Mouse (Mus musculus): ENCODE data around the gene Dohh.

The Dohh gene

DNA sequence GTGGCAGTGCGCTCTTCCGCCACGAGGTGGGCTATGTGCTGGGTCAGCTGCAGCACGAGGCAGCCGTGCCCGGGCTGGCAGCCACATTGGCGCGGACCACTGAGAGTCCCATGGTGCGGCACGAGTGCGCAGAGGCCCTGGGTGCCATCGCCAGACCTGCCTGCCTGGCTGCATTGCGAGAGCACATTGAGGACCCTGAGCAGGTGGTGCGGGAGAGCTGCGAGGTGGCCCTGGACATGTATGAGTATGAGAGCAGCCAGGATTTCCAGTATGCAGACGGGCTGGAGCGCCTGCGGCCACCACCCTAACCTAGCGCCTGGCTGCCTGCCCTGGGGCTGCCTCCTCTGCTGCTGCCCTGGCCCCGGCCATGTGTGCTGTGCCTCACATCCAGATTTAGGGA lies 3.5 kb downstream of the Dohh start:
- DNase-seq, result no peak

DNA sequence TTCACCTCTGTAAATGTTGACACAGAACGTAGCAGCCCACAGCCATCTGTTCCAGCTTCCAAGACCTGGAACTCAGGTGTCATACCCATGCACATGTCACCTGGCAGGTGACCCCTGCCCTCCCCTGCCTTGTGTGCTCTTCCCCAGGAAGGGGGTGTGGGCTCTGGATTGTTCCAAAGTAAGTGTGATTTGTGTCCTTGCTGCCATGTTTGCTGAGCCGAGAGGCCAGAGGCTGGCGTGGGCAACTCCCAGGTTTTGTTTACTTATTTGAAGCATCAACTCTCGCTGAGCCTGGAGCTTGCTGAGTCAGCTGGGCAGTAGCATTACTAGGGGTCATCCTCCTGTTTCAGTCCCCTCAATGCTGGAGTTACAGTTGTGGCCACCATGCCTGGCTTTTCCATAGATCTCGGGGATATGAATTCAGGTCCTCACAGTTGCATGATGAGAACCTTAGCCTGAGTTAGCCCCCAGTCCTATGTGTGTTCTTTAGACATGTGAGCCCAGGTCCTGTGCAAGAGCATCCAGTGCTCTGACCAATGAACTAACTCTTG lies 4.4 kb downstream of the Dohh start, which contains the start of gene Gm48552:
Gene Gm48552 (plus strand): TSS at position 501 of the 551 bp plus-strand sequence.
- no peak for DNase-seq

DNA sequence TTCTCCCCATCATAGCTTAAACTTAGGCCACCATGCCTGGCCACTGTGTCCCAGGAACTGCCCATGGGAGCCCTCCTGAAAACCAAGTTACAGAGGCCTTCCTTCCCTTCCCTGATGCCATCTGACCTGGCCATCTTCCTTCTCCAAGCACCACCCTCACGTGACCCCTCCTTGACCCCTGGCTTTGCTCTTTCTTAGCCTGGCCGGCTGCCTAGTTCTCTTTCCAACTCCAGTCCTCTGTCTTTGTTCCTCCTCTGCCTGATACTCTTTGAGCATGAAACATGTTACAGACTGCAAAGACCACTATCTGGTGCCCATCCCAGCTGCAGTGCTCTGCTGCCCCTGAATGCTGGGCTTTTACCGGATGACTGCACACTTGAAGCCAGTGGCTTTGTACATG lies 5.1 kb downstream of the Dohh start:
- peak; percentile 70 to 80 for DNase-seq

DNA sequence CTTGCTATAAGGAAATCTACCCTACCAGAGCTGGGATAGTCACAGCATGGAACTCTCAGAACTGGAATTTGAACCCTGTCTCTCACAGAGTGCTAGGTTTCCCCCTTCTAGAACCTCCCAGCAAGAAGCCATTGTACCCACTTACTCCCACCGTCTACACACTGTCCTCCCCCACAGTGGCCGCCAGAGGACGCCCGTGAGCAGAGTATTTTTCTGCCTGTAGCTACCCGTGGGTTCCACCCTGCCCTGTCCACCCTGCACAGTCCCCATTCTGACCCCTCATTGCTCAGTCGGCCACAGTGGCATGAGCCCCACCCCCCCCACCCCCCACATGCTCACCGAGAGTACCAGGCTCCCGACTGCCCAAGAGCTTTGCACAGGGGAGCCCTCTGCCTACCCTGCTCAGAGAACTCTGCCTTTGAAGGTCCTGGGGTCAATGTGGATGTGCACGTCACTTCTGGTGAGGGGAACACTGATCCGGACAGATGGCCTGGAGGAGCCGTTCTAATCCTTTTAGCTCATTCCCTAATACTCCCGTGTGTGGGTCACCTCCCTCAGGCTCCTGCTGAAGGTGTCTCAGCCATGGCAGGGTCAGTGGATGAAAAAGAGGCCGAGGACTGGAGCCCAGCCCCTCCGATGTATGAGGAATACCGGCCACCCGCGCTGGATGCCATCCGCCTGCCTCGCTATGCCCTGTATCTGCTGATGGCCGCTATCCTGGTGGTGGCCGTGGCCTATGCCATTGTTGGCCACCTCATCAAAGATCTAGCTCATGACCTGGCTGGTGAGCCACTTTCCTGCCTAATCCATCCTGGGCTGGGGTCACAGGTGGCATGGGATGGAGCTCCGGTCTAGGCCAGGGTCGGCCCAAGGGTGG lies 5.8 kb downstream of the Dohh start:
- DNase-seq, result peak; percentile 79 to 87

DNA sequence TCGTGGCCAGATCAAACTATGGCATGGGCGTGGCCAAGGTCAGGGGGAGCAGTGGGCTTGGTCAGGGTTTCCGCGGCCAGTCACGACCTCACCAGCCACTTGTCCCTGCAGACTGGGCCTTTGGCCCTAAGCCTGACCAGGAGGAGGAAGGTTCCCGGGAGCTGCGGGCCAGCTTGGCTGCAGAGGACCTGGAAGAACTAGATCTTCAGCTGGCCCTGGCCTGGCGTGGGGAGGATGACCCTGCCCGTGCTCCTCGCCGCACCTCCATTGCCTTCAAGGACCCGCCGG lies 6.4 kb downstream of the Dohh start:
- DNase-seq, result no peak

DNA sequence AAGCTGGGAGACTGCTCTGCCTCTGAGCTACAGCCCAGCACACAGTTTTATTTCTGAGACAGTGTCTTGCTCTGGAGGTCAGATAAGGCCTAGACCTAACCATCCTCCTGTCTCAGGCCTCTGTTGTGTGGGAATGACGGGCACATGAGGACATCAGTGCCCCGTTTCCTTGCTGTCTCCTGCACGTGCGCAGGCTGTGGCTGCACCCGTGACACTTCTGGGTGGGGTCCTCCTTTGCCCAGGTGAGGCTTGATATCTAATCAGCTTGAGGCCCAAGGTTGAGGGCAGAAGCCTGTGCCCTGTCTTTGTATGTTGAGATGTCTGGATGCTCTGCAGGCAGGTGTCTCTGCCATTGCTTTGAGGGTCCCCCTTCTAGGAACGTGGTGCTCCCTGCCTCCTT lies 8.0 kb downstream of the Dohh start:
- no peak for DNase-seq

DNA sequence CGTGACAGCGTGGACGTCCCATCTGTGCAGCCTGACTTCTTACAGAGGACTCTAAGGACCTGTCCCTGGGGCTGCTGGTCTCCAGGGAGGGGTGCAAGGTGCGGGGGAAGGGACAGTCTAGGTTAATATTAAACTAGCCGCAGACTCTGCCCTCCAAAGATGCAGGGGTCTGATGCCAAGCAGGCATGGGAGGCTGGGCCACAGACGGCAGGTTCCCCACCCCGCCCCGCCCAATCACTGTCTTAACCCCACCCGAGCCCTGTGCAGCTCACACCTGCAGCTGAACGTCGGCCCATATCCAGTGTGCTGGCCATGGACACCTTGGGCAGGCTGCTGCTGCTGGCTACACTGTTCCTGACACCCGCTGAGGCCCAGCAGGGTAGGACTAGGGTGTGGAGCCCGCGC lies 8.6 kb downstream of the Dohh start, which contains the start of gene Smim24:
Gene Smim24 (plus strand): TSS at position 271 of the 405 bp plus-strand sequence.
- peak; percentile 81 to 87 for DNase-seq

DNA sequence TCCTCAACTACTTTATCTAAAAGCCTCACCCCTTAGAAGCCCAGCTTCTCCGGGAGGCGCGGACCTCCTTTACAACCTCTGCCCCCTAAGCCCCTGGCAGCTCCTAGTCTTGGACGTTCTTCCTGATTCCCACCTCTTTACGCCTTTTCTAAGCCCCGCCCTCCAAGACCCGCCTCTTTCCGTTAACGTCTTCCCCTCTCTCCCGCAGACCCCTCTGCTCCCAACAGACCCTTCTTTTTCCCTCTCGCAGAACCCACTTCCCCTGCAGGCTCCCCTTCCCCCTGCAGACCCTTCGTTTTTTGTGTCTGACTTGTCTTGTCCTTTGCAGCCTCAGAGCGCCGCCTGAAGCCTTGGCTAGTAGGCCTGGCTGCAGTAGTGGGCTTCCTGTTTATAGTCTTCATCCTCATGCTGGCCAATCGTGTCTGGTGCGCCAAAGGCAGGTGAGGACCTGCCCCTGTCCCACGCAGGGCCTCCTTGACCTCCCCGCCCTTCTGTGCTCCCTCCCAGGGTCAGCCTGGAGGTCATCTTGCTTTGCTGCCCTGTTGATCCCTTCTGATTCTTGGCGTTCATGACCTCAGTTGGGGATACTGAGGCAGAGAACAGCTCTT lies 9.3 kb downstream of the Dohh start:
- DNase-seq, result peak; percentile 47 to 80

DNA sequence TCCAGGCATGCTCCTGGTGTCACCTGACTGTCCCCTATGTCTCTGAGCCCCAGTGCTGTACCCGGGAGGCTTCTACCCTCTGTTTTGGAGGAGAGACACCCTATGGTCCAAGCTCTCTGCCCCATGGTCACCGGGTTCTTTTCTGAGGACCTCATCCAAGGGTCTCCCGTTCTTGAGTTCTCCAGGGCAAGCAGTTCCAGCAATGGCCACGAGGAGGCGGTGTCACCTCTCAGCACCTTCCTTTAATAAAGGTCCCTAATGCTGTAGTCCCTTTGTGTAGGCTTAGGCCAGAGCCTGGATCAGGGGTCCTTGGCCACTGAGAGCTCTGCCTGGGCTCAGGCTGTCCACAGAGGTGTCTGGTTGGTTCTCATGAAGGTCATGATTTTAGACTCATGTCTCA lies 10.9 kb downstream of the Dohh start:
- peak; percentile 72 to 88 for DNase-seq

DNA sequence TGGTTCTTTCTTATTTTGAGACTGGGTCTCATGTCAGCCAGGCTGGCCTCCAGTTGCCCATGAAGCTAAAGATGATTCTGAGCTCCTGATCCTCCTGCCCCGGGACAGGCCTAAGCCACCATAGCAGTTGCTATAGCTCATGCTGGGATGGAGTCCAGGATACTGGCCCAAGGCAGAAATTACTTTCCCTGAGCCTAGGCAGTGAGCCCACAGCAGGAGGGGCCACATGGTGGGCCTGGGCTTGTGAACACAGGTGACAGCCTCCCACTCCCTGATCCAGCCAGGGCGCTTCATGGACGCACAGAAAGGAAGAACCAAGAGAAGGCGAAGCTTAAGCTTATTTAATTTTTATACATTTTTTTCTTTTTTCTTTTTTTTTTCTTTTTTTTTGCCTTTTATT lies 11.6 kb downstream of the Dohh start:
- no peak for DNase-seq

DNA sequence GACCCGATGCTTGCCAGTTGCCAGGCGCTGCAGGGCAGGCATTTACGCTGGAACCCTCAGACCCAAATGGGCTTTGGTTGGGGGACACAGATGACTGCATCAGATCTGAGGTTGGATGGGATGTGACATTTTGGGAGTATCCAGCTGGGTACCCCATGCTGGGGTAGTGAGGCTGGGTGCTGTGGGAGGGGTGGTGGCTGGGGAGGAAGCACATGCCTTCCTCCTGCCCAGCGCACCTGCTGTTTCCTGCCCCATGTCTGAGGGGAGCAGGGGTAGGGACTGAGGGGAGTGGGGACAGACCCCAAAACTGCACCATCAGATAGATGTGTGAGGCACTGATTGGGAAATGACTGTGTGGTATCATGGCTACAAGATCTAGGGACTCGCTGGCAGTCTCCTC lies 12.5 kb downstream of the Dohh start:
- DNase-seq, result no peak

DNA sequence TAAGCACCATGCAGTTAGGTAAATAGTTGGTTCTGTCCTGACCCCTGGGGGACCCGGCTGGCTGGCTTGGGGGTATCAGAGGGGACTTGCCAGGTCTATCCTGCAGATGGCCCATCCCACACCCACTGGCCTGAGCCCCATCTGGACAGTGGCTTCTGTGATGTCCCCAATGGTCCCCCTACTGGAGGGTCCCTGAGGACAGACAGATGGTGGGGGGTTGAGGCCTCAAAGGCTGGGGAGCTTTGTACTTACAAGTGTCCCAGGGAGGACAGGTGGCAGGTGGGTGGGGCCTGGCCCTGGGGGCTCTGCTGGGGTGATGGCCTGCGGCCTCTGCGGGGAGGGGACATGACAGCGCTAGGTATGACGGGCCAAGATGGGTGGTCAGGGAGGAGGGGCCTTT lies 15.1 kb downstream of the Dohh start:
- DNase-seq, result no peak

DNA sequence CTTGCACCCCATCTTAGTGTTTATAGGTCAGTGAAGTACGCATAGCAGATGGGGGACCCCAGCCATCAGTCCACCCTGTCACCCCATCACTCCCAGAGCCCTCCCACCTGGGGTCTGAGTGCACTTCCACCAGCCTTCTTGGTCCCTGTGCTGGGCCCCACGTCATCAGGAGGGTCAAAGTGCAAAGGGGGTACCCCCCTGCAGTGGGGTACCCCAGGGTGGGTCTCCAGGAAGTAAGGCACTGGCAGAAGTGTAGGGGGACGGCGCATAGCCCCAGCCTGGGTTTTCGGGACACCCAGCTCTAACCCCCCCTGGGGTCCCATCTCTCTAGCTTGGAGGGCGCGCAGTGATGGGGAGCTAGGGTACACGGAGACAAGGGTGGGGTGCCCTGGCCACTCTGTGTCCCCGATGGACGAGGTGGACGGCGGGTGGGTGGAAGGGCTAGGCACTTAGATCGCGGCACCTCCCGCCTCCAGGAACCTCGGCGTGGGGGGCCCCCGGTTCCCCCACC lies 15.6 kb downstream of the Dohh start:
- no peak for DNase-seq

DNA sequence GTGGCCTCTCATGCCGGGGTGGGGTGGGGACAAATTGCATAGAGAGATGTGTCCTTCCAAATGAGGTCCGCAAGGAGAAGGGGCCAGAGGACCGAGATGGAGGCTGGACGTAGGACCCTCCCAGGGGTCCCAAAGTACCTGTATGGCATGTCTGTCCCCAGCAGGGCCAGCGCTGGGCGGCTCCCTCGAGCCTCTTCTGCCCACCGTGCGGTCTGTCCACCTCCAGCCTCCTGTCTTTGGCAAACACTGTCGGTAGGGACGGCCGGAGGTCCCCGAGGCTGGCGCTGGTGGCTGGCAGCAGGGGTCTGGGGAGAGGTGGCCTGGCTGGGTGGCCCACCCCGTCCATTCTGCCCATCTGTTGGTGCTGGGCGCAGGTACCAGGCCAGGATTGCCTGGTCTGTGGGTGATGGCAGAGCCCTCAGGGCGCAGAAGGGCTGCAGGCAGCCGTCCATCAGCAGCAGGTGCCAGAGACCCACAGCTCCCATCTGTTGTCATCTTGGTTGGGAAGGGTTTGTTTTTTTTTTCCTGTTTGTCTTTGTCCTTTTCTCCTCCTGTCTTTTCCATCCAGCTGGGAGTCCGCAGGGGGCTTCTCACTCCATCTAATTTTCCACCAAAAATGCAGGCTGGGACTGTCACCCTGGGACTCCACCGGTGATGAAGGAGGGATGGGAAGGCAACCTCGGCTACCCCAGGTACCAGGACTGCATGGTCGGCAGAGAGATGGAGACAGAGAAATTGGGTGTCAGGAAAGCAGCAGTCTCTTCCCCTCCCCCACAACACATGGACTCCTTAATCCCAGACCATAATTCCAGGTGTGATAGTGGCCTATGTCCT lies 16.4 kb downstream of the Dohh start:
- DNase-seq, result no peak

DNA sequence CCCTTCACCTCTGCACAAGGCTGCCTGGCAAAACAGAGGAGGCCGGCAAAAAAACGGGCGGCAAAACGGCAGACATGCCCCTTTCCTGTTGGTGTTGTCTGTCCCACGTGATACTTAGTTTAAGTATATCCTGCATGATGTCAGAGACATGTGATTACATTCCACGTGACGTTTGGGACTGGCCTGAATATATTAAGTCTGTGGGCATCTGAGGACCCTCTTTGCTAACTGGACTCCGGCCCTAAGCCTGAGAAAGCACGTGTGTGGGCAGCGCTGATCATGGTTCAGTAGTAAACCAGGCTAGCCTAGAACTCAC lies 16.9 kb downstream of the Dohh start:
- no peak for DNase-seq

DNA sequence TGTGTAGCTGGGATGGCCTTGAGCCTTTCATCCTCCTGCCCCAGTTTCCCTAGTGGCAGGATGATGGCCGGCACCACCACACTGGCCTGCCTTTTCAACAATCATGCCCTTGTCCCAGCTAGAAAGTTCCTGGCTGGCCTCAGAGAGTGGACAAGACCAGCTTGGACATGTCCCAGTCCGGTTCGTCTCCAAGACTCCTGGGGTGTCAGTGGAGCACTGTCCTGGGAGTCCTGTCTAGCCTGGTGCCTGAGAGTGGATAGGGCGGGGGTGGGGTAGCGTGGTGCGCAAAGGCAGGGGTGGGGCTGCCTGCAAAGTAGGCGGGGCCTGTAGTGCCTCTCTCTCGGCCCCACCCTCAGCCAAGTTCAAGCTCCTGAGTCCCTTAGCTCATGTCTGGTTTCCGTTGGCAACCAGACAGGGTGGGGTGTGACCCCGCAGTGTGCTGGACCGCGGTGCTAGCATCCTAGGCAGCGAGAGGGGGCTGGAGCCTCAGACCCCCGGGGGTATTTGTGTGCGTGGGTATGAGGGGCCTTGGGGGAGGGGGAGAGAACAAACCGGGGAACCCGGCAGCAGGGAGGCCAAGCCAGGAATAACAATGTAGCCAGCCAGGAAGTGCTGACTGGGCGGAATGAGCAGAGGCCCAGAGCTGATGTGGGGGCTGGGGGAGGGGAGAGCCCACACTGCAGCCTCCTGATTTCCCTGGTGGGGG lies 17.4 kb downstream of the Dohh start:
- DNase-seq, result peak; percentile 84 to 87

DNA sequence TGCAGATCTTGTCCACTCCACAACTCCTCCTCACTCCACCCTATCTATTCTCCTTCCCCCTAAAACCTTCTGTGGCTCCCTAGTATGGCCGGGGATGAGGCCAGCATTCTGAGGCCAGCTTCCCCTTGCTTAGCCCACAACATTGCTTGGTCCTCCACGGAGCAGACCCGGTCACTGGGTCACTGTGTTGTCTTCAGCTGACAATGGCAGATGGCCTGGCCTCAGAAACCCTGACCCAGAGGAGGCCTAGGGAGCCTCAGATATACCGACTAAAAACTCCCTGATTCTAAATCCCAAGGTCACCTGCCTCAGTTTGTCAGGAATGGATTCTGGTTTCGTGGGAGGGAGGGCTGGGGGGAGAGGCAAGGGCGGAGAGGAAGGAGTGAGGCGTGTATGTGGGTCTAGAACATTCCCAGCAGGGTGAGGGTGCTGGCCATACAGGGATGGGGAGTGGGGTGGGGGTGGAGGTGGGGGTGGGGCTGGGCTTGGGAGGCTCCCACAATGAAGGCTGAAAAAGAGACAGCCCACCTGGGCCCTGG lies 18.1 kb downstream of the Dohh start:
- no peak for DNase-seq

DNA sequence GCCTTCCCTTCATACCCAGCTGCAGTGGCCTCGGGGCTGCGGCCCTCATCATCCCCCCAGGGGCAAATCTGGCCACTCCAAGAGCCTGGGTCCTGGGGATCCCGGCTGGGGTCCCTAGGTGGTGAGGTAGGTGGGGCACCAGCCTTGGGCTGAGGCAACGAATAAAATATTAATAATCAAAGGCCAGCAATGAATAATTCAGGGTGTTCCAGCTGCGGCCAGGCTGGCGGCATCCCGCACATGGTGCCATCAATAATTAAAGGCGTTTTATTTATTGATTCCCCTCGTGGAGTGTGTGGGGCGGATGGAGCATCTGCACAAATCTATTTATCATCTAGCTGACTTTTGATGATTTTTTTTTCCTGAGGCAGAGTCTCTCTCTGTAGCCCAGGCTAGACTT lies 19.3 kb downstream of the Dohh start:
- DNase-seq, result no peak

DNA sequence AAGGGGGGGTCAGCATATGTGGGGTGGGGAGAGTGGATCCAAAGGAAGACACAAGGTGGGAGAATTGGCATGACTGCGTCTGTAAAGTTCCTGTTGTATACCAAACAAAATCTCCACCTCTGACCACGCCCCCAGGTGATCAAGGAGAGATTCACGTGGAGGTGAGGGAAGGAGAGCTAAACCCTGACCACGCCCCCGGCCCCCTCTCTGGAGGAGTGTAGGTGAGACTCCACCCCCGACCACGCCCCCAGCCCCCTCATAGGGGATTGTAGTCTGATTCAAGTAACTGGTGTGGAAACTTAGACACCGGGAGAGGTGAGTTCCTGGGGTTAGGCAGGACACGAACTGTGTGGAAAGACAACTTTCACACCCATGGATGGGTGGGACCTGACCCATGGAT lies 19.9 kb downstream of the Dohh start:
- no peak for DNase-seq

DNA sequence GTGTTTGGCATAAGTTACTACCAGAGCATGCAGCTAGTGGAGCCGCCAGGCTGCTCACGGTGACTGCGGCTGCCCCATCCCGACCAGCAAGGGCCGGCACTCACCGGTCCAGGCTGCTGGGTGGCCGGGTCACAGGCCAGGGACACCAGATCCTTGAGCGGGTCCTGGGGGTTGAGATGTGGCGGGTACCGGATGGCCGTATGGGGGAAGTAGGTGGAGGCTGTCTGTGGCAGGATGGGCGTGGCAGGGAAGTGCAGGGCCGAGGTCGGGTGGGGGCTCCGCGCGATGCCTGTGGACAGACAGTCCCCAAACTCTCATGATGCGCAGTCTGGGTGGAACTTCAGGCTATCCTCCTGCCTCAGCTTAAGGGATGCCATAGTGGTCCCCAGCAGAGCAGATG lies 20.5 kb downstream of the Dohh start:
- DNase-seq, result peak; percentile 58 to 66

DNA sequence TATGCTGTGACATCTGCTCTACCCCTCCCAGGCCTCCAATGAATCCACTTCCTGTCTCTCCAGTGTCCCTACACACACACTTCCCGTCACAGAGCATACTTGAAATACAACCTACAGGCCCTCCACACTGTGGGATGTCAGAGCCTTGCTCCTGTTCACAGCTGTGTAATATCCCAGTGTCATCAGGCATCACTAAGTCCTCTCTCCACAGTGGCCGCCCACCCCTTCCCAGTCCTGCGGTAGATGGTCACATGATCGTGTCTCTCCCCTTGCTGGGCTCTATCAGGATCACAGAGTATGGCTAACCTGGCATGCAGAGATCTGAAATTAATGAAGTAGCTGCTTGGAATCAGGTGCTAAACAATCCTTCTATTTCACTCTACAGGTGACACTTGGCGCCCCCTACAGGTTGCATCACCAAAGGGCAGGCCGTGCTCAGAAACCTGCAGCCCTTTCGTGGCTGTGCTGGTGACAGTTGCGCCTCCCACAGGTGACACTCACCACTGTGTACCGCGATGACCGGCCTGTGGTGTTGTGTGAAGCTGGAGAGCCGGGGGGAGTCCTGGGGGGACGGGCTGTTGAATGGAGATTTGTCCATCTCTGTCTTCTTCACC lies 21.5 kb downstream of the Dohh start:
- DNase-seq, result peak; percentile 64 to 85

Data from kidney, postnatal 36 days (tissue).